Mouse (Mus musculus): ENCODE measurements around the gene Chchd6.

- TF ChIP-seq CTCF (IDR thresholded peaks at IDR 0.05; ENCODE audit: control insufficient read depth, insufficient read depth, insufficient read length): no peak
- no peak for TF ChIP-seq MYOD1 (IDR thresholded peaks at IDR 0.05; ENCODE audit: control insufficient read depth, insufficient read length, low read depth)
- no peak for TF ChIP-seq MYOG (IDR thresholded peaks at IDR 0.05; ENCODE audit: control insufficient read depth, extremely low read depth, insufficient read length)
- TF ChIP-seq USF1 (IDR thresholded peaks at IDR 0.05; ENCODE audit: low read depth): no peak
- TF ChIP-seq MAX (IDR thresholded peaks at IDR 0.05): no peak
- TF ChIP-seq CEBPB (IDR thresholded peaks at IDR 0.05; ENCODE audit: low read depth): no peak
Measured at GRCm38 (mm10) chr6:89592016-89592415, 3.4 kb downstream of the Chchd6 start.

All from C2C12 (cell line).